Mouse (Mus musculus): ENCODE measurements around the gene Spsb4. TPM values are rescaled to one million over a fixed set of nuclear protein-coding genes. Genes with fewer than 3 reads are reported as not detected.

Spsb4 gene
- total RNA-seq (2021): 1 to 10 TPM; 7.9 to 9.9 TPM
- long read RNA-seq, transcript Spsb4-201 (3 exons, 2,720 nt): major isoform, 5 of 9 reads
- long read RNA-seq, partial matches to known transcripts: 2 of 9 reads
- long read RNA-seq, other reads (novel, unspliced or antisense): 2 of 9 reads

GRCm38 (mm10) chr9:97018677-97019147 is at the start of gene Spsb4:
Spsb4 (minus strand) TSS chr9:97018843.
- peak; percentile 80 to 87 for DNase-seq (ENCODE audit: low spot score in 2 of 2)

GRCm38 (mm10) chr9:97067761-97068160 is 49.1 kb upstream of the Spsb4 start:
- DNase-seq (ENCODE audit: low spot score in 2 of 2): no peak

GRCm38 (mm10) chr9:97065885-97066284 is 47.2 kb upstream of the Spsb4 start:
- DNase-seq (ENCODE audit: low spot score in 2 of 2): no peak

- no peak for DNase-seq (ENCODE audit: low spot score in 2 of 2)
These were observed 46.6 kb upstream of the Spsb4 start for GRCm38 (mm10) chr9:97065216-97065615.

- no peak for DNase-seq (ENCODE audit: low spot score in 2 of 2)
These were observed 45.5 kb upstream of the Spsb4 start for GRCm38 (mm10) chr9:97064161-97064560.

- DNase-seq (ENCODE audit: low spot score in 2 of 2): no peak
These were observed 43.1 kb upstream of the Spsb4 start for GRCm38 (mm10) chr9:97061696-97062095.

- no peak for DNase-seq (ENCODE audit: low spot score in 2 of 2)
These were observed 38.1 kb upstream of the Spsb4 start for GRCm38 (mm10) chr9:97056541-97057338.

GRCm38 (mm10) chr9:97055906-97056305 is 37.3 kb upstream of the Spsb4 start:
- no peak for DNase-seq (ENCODE audit: low spot score in 2 of 2)

GRCm38 (mm10) chr9:97051176-97051575 is 32.5 kb upstream of the Spsb4 start:
- DNase-seq (ENCODE audit: low spot score in 2 of 2): no peak

- DNase-seq (ENCODE audit: low spot score in 2 of 2): no peak
These were observed 27.6 kb upstream of the Spsb4 start for GRCm38 (mm10) chr9:97046240-97046639.

- DNase-seq (ENCODE audit: low spot score in 2 of 2): no peak
These were observed 23.0 kb upstream of the Spsb4 start for GRCm38 (mm10) chr9:97041633-97042032.

- no peak for DNase-seq (ENCODE audit: low spot score in 2 of 2)
These were observed 19.4 kb upstream of the Spsb4 start for GRCm38 (mm10) chr9:97038010-97038409.

- no peak for DNase-seq (ENCODE audit: low spot score in 2 of 2)
These were observed 18.0 kb upstream of the Spsb4 start for GRCm38 (mm10) chr9:97036656-97037055.

GRCm38 (mm10) chr9:97027361-97027760 is 8.7 kb upstream of the Spsb4 start:
- DNase-seq (ENCODE audit: low spot score in 2 of 2): no peak

GRCm38 (mm10) chr9:97026006-97026405 is 7.4 kb upstream of the Spsb4 start:
- no peak for DNase-seq (ENCODE audit: low spot score in 2 of 2)

- no peak for DNase-seq (ENCODE audit: low spot score in 2 of 2)
These were observed 5.8 kb upstream of the Spsb4 start for GRCm38 (mm10) chr9:97024451-97024850.

GRCm38 (mm10) chr9:97022948-97023347 is 4.3 kb upstream of the Spsb4 start:
- DNase-seq (ENCODE audit: low spot score in 2 of 2): no peak

- no peak for DNase-seq (ENCODE audit: low spot score in 2 of 2)
These were observed 3.7 kb upstream of the Spsb4 start for GRCm38 (mm10) chr9:97022371-97022770.

- no peak for DNase-seq (ENCODE audit: low spot score in 2 of 2)
These were observed 1.5 kb upstream of the Spsb4 start for GRCm38 (mm10) chr9:97020152-97020551.

GRCm38 (mm10) chr9:97019686-97020085 is 1.0 kb upstream of the Spsb4 start:
- DNase-seq (ENCODE audit: low spot score in 2 of 2): no peak

- peak; percentile 23 to 36 for DNase-seq (ENCODE audit: low spot score in 2 of 2)
These were observed 588 bp upstream of the Spsb4 start for GRCm38 (mm10) chr9:97019231-97019630.

GRCm38 (mm10) chr9:97017811-97018641 is 617 bp downstream of the Spsb4 start:
- peak; percentile 71 to 84 for DNase-seq (ENCODE audit: low spot score in 2 of 2)
